Mouse (Mus musculus) spleen, postnatal 10 days (tissue): ENCODE data around the gene Cep164.
"Not testable (repeated sequence)": the region's sequence is repeated elsewhere in the genome, so short reads cannot be mapped to it uniquely, and the experiment has no call there.

Experiments
- DNase-seq, 2 experiments: peaks; one replicate each; pipeline ENCODE4 v3.0.0; 2021 to 2022; ENCODE audit warnings: low spot score in 2 of 2

The Cep164 gene

GRCm38 (mm10) chr9:45828291-45828963, at the start of gene Cep164:
Gene Cep164, minus strand, starts transcription at chr9:45828691.
- DNase-seq: peak; percentile 76 to 86

GRCm38 (mm10) chr9:45877928-45878327, 49.4 kb upstream of the Cep164 start:
- peak in 1 of 2 experiments; percentile 39 for DNase-seq

DNA sequence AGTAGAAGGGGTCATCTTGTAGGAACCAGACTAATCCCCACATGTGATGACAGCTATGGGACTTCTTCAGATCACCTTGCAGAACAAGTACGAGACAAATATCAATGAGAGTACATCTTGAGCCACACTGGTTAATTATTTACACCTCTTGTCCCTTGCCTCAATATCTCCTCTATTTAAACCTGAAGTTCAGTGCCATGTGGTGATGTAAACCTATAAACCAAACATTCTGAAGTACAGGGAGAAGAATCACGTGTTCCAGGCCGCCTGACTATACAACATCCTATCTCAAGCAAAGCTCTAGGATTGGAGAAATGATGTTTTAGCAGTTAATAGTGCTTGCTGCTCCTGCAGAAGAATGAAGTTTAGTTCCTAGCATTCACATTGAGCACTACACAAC, 41.8 kb upstream of the Cep164 start:
- no peak for DNase-seq

DNA sequence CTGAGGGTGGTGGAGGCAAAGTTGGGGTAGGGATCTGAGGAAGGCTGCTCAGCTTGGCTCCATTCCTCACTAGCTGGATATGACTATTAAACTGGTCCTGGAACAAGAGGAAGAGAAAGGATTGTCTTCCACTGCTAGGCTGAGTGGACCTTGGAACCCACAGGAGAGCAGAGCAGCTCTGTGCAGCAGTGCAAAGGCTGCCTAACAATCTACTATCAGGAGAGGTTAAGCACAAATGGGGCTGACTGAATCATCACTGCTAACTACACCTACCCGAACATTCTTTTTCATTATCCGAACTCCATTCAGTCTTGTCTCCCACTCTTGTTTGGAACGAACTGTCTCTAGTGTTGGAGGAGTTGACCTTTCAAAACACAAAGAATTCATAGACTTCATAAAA, 40.7 kb upstream of the Cep164 start:
- no peak for DNase-seq

DNA sequence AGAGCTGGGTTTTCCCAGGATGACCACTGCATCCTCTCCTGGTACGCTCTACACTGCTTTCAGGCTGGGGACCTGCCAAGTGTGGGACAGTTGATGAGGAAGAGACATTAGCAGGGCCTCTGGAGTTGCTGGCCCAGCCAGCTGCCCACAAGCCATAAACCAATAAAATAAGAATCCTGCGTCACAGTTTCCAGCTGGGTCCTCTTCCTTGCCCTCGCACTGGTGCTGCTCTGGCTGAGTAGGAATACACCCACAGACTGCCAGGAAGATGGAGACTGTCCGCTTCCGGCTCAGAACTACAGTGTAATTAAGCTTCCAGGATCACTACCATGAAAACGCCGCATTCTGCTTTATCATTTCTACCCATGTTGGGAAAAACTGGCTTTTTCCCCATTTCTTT, 33.3 kb upstream of the Cep164 start:
- no peak for DNase-seq

GRCm38 (mm10) chr9:45859364-45859763, 30.9 kb upstream of the Cep164 start:
- DNase-seq: no peak

DNA sequence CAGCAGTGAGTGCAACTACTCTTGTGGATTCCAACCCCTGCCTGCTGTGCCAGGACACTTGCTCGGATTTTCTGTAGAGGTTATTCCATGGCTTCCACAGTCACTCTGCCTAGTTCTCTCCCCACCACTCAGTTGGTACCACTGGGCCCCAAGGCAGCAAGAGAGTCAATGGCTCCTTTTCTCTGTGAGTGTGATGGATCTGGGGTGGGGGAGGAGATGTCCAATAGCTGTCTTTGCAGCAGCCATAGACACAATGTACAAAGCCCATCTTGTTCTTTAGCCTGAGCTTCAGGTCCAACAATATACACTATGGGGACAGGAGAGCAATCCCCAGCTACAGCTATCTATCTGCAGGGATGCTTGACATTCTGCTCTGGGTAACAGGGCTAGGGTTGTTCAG, 25.6 kb upstream of the Cep164 start:
- DNase-seq: no peak

DNA sequence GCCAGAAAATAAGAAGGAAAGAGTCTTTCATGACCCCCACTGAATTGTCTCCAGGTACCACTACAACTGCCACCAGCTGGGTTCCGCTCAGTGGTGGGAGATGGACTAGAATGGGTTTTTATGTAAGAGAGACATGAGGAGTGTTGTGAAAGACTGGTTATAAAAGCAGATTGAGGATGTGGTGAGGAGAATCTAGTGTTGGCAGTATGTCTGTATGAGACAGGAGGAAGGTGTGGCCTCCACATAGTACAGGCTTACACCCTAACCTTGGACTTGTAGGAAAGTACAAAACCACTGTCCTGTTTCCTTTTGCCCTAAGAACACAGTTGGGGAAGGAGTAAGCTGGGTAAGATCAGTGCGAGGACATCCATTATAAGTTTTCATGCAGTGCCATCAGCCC, 25.2 kb upstream of the Cep164 start:
- DNase-seq: no peak

DNA sequence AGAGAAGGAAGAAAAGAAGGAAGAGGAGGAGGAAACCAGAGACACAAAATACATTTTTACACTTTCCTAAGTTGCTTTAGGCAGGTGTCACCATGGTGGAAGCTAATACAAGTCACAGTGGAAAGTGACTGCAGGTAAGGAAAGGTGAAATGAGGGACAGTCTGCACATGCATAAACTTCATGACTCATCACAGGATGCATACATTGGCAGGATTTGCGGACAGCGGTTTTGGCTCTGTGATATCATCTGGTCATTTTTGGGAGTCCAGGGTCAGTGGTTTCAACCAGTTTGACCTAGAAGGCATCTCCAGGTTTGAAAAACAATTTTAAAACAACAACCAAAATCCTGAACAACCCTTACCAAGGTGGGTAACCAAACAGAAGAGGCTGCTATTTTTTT, 23.3 kb upstream of the Cep164 start:
- DNase-seq: no peak

DNA sequence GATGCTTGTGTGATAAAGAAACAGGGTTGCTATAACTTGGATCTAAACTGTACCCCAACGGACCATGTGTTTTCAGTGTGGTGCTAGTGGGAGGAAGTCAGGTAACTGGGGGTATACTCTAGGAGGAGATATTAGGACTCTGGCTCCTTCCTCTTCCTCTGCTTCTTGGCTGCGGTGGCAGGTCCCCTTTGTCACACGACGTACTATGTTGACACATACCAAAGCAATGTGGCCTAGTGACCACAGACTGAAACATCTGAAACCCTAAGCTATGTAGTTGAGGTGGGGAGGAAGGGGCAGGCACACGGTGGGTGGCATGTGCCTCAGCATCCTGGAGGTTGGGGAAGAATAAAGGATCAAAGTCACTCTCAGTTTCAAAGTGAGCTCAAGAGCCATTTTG, 22.8 kb upstream of the Cep164 start:
- no peak for DNase-seq

GRCm38 (mm10) chr9:45850528-45851155, 22.2 kb upstream of the Cep164 start:
- DNase-seq: no peak

DNA sequence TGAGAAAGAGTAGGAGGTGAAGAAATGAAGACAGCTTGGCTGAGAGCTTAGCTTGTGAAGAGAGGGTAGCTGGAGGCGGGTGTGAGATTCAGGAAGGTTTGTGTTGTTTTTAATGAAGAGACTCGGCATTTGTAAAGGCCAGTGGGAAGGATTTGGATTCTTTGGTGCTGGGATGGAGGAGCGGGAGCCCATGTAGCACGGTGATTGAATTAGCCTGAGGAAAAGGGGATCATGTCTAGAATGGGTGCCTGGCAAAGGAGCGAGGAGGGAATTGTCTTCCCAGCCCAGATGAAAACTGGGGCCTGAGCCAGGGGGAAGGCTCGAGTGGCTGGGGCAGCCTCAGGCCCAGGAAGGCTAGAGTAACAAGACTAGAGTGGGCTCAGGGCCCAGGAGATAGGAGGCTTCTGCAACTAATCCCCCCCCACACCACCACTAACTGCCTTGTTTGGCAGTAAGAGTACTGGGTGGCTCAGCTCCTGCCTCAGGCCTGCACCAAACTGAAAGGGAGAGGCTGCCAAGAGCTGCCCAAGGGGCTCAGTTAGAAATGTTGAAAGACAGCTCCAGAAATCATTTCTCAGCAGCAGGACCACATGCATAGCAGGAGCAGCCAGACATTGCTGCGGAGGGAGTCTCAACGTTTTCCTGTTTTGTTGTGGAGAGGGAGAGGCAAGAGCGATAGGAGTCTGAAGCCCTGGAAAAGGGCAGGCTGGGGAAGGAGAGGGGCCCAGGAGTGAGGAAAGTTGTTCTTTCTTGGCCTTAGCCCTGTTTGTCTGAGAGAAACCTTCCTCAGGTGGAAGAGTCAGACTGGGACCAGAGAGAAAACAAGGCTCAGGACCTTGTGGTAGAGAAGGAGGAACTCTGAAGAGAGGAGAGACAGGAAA, 21.3 kb upstream of the Cep164 start:
- no peak for DNase-seq

GRCm38 (mm10) chr9:45846891-45847460, 18.5 kb upstream of the Cep164 start:
- DNase-seq: no peak

- not testable (repeated sequence) for DNase-seq
These were observed 17.7 kb upstream of the Cep164 start for GRCm38 (mm10) chr9:45846176-45846575.

GRCm38 (mm10) chr9:45845541-45845940, 17.1 kb upstream of the Cep164 start:
- DNase-seq: no peak

GRCm38 (mm10) chr9:45843780-45844179, 15.3 kb upstream of the Cep164 start:
- DNase-seq: no peak

- DNase-seq: no peak
These were observed 14.5 kb upstream of the Cep164 start for GRCm38 (mm10) chr9:45843007-45843406.

GRCm38 (mm10) chr9:45841458-45841857, 13.0 kb upstream of the Cep164 start:
- no peak for DNase-seq

DNA sequence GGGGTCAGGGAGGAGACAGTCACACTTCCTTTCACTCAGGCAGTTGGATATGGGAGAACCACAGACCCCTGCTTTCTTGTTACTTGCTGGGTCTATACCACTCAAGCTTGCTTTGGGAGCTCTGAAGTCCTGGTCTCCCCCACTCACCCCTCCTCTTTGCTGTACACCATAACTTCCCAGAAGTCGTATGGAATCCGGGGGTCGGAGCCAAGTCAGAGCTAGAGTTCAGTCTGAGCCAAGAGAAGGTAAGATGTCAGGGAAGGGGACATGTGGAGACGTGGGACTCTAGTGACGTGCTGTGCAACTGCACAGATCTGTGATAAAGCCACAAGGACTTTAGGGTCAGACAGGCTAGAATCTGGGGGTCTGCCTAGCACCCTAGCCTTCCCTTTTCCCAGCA, 11.8 kb upstream of the Cep164 start:
- DNase-seq: no peak

DNA sequence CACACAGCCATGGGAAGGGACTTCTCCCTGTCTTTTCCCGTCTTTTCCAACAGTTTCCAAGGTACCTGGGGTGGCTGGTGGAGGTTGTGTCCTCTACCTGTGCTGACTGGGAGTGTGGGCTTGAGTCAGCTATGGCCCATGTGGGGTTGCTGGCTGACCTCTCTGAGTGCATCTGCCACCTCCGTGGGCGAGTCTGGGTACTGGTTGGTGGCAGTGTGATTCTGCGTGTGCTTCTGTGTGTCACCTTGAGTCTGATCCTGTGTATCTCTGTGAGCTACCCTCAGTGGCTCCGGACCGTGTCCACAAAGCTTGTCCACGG, 11.4 kb upstream of the Cep164 start:
- no peak for DNase-seq

DNA sequence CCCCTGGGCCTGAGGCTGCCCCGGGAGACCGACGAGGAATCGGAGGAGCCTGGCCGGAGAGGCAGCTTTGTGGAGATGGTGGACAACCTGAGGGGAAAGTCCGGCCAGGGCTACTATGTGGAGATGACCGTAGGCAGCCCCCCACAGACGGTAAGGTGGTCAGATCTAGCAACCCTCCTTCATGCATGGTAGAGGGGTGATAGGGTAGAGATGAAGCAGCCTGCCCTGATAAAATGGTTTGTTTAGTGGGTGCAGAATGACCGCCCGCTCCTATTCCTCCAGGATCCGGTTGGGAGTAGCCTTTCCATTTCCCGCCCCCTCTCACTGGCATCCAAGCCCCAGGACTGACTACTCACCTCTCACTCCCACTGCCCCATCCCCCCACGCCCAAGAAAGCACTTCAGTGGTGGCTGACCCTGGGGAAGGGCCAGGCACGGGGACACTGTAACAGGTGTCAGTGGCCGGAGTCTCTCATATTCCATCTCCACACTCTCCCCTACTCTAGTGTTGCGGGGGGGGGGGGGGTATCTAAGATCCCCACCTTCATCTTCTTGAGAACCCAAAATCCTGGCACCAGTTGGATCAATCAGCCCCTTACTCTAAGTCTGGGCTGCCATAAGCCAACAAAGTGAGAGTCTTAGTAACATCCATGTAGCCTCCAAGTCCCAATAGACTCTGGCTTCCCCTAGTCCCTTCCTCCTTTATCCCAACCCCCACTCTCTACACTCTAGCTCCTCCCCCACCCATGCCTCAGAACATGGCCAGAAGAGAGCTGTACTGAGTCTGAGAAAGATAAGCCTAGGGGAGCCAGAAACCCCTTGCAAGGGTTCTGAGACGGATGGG, 10.9 kb upstream of the Cep164 start:
- DNase-seq: no peak
